Mouse (Mus musculus) 3T3-L1 (cell line): Measurements from ENCODE around the gene G3bp2.

Experiments used
- DNase-seq: peaks from one replicate; pipeline ENCODE4 v3.0.0-alpha.2; 2015; ENCODE audit warnings: low read depth, low spot score

The G3bp2 gene

GRCm38 (mm10) chr5:92019960-92020359 lies 63.6 kb downstream of the G3bp2 start:
- no peak for DNase-seq

DNA sequence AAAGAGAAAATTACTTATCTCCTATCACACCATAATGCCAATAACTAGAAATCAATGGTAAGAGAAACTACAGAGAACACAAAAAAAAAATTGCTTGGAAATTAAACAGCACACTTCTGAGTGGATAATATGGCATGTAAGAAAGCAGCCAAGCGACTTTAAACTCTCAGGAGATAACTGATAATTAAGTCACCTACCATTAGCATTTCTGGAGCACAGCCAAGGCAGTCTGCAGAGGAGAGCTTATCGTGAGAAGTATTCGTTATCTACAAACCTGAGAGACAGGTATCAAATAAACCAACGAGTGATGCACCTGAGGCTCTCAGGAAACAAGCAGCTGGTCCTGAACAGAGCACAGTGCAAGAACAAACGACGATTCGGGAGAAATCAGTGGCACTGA lies 71.8 kb downstream of the G3bp2 start:
- no peak for DNase-seq

DNA sequence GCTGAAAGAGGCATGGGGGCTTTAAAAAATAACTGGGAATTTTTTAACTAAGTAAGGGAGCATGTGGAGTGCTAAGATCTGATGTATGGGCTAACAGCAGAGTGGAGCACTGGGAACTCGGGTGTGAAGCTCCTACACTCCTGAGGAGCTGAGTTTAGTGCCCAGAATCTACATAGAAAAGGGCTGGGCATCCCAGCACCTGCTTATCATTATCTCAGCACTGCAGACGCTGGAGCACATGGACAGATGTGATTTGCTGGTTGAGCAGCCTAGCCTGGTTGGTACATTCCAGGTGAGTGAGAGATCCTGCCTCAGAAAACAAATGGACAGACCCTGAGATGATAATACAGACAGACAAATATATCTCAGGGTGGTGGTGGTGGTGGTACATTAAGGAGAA lies 73.7 kb downstream of the G3bp2 start:
- no peak for DNase-seq

- DNase-seq = peak; percentile 47
Measured at GRCm38 (mm10) chr5:92003011-92003410, 80.5 kb downstream of the G3bp2 start.
